Mouse (Mus musculus): ENCODE results near the gene Eya4.

Eya4 gene

DNA sequence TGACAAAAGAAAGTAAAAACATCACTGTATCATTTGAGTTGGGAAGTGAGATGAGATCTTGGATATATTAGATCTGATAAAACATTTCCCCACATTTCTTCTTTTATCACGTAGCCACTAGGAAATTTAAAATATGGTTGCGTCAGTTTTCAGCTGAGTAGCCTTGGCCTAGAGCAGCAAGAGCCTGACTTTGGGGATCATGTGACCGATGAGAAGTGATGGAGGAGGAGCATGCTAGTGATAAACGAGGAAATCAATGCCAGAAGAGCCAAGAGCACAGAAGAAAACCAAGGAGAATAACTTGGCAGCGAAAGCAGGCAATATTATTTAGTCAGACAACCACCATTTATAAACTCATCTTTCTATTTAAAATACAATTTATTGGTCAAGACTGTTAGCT lies 119.7 kb downstream of the Eya4 start:
- DNase-seq (ENCODE audit: inconsistent ontology term) = no peak

DNA sequence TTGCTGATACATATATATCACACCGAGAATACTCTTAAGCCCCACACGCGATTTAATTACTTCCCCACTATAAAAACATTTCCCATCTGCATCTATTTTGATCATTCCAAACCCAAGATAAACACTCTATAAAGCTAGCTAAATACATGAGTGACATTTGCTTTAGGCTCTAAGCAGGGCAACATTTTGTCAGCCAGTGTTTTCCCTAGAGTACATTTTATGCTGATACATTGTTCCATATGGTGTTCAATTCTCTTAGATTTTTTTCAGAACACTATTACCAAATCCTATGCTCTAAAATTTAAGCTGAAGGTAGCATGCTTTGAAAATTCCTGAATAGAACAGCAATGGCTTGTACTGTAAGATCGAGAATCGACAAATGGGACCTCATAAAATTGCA lies 127.2 kb downstream of the Eya4 start:
- no peak for DNase-seq (ENCODE audit: inconsistent ontology term)

DNA sequence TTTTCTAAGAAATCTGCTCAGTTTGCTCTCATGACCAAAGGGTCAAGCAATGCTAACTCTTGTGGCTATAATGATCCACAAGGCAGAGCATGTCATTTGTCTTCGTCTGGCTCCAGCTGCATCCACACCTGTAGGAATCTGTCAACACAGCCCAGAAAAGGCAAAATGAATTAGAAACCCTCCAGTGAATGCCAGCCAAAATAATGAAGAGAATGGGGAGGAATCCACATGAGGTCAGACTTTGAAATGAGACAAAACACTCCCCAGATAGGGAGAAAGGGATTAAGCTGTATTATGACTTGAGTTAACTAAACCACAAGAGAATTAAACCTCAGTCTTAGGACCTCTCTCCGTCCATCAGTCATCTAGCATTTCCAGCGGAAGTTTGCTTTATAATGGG lies 130.2 kb downstream of the Eya4 start:
- no peak for DNase-seq (ENCODE audit: inconsistent ontology term)

DNA sequence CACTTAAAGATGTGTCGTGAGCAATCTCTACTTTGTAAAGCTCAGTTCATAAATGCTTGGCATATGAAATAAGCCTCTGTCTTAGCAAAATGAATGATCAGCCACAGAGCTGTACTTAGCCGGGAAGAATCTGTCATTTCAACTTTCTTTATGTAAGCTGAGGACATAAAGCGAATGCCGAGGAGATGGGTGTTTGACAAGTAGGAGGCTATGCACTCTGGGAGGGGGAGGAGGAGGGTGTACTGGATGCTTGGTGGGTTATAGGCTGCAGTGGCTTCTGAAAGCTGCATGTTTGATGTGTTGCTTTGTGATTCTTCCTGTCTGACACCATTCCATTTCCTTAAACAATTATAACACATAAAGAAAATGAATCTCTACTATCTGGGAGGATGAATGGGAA lies 133.8 kb downstream of the Eya4 start:
- no peak for DNase-seq (ENCODE audit: inconsistent ontology term)

DNA sequence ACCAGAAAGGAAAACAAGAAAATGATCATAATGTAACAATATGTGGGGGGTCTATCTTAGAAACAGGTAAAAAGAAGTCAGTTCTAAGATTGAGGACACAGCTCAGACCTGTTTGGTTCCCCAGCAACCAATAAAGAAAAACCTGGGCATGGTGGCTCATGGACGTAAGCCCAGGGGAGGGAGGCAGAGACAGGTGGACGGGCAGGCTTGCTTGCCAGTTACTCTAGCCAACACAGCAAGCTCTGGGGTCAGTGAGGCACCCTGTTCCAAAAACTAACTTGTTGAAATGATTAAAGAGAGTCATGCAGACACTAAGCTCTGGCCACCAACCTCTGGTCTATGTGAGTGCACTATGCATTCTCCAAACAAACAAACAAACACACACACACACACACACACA lies 139.2 kb downstream of the Eya4 start:
- no peak for DNase-seq (ENCODE audit: inconsistent ontology term)

DNA sequence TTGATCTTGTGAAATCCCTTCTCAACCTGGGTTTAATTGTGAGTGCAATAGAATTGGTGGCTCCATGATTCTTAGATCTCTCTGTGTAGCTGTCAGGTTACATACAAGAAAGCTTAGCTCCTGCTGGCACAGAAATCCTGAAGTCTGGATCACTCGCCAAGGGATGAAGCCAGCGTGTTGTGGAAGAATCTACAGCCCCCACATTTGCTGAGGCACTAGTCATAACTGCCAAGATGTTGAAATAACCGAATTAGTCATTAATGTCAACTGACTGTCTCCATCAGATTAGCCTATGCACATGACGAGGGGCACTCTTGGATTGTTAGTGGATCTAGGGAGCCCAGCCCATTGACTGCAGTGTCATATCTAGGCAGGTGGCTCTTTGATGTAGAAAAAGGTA lies 146.7 kb downstream of the Eya4 start:
- DNase-seq (ENCODE audit: inconsistent ontology term) = peak; percentile 80

DNA sequence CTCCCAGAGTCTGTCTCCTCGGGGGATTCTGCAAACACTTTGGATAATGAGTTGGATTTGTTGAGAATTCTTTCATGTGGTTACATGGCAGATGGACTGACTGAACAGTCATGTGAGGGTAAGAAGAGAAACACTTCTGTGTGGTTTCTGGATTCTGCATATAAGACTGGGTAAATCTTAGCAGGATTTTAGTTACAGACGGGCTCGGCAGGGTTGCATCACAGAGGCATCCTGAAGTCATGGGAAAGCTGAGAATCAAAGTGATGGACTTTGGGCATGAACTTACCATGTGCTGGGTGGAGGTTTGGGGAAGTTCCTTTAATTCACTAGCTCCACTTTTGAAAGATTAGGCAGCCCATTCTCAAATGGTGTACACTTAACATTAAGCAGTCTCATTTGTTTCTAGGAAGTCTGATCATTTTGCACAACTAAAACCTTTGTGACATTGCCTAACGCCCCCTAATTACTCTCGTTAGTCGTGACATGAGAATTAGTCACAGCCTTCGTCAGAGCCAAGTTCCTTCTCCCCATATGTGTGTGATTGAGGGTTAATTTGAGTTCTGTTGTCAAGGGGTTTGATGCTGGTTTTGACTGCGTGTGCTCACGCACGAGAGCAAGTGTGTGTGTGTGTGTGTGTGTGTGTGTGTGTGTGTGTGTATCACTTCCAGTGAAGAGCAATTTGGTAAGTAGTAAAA lies 147.3 kb downstream of the Eya4 start:
- peak; percentile 78 for DNase-seq (ENCODE audit: inconsistent ontology term)

DNA sequence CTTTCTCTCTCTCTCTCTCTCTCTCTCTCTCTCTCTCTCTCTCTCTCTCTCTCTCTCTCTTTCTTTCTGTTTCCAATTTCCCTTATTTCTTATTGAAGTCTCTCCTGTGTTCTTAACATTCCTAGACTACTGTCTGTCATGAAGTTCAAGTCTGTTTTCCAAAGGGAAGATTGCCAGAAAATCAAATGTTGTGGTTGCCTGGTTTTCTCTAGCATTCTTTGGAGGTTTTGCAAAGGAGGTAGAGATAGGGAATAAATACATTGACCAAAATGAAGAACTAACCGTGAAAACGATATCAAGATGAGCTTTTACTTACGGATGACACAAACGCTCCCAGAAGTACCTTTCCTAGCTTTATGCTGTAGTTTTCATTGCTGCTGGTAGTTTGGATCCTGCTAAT lies 148.0 kb downstream of the Eya4 start:
- DNase-seq (ENCODE audit: inconsistent ontology term) = peak; percentile 62

DNA sequence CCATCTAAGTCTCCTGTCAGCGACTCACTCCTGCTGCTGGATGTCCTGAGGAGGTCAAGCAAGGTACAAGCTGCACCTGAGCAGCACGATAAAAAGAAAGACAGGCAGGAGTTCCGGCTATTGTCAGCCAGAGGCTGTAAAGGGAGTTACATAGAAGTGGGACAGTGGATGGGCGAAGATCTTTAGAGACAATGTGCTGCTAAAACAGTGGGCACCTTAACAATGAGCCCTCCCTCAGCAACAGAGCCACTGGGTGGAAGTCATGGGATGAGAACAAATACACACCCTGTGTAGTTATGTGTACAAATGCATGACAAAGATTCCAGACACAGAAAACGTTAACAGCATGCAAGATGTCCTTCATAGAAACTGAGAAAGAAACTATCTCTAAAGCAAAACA lies 152.3 kb downstream of the Eya4 start:
- DNase-seq (ENCODE audit: inconsistent ontology term) = no peak

DNA sequence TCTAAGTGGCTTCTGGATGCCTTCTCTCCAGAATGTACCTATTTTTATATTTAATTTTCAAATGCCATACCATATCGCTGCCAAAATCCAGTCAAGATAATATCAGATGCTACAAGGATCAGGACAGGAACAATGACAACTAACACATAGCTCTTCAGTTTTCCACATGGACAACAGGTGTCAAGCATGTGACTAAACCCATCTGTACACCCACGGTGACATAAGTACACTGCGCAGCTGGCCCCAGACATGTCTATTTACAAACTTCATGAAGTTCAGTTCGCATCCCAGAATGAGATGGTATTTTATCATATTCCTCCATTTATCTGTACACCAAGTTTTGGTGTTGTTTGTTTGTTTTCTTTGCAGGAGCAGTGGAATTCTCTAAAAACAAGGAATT lies 154.2 kb downstream of the Eya4 start:
- no peak for DNase-seq (ENCODE audit: inconsistent ontology term)

DNA sequence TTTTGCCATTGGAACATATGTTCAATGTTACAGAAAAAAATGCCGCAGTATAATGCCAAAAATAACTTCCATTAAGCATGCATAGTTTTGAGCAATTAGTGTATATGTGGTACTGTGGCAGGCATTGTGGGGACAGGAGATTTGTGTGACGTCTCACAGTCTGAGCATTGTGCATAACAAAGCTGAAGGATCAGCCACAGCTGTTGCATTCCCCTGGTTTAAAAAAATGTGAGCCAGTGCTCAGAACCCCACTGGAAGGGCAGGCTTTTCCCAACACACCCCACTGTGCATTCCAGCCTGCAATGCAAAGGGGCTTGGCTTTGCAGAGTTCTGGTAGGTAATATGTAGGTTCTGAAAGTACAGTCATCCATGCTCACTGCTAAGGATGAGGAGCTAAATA lies 155.2 kb downstream of the Eya4 start:
- peak; percentile 23 for DNase-seq (ENCODE audit: inconsistent ontology term)

DNA sequence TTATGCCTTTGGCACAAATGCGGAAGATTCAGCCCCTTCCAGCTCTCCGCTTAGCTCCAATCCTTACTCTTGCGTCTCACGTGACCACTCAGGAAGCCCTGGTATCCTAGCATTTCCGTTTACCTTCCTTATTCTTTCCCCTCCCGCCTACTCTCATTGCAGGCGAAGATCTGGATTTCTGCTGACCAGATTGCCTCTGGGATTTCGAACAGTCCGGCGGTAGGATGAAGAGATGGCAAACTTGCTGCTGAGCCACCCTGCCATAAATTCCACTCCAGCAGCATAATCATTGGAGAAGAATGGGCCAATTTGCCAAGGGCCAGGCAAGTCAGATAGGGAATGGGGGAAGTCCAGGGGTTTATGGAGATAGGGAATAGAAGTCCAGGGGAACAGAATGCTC lies 160.8 kb downstream of the Eya4 start:
- DNase-seq (ENCODE audit: inconsistent ontology term) = no peak

DNA sequence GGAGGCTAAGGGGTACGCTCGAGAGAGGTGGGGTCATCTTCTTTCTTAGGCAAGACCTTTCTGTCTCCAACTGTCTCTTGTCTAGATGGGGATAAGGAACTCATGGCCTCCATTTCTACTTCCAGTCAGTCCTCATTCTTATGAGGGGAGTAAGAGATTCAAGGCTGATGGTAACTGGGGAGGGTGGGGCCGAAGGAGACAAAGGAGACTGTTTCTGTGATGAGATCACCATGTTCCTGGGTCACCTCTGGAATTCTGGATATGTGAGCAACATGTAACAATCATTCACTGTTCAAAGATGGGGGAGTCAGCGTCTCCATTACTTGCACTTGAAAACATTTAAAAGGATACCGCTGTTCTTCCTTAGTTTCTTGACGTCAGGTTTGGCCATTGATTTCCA lies 165.2 kb downstream of the Eya4 start:
- DNase-seq (ENCODE audit: inconsistent ontology term) = peak; percentile 89

DNA sequence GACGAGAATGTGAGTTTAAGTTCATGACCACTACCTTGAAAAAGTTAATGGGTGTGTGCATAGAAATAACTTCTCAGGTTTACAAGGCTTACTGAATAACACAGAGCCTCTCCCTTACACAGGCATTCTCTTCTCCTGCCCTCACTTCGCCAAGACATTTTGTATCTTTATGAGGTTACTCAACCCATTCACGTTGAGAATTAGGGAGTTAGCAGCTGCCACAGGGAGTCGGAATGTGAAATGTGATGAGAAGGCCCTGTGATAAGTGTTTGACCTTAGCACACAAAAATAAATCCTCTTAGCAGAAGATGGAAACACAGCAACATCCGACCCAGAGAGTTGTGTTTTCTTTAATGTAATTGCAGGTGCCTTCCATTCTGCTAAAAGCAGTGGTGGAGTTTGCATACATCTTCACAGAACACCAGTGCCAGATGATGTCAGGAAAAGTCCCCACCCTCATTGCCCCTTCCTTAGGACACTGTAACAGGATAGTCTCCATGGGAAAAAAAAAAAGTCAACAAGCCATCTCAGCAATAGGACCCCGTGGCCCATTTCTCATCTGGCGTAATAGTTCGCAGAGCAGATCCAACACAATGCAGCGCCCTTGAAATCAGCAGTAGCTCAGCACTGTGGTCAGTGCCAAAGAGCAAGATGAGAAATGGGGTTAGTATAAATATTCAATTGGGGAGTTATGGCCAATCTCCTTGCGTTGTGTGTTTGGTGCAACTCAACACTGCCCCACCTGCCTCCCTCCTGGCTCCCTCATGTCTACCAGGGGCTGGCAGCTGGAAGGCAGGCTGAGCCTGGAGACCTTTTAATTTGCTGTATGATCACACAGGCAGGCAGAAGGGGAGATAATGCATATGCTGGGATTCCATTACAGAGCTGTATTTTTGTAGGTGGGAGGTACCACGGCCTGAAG lies 168.8 kb downstream of the Eya4 start:
- no peak for DNase-seq (ENCODE audit: inconsistent ontology term)

DNA sequence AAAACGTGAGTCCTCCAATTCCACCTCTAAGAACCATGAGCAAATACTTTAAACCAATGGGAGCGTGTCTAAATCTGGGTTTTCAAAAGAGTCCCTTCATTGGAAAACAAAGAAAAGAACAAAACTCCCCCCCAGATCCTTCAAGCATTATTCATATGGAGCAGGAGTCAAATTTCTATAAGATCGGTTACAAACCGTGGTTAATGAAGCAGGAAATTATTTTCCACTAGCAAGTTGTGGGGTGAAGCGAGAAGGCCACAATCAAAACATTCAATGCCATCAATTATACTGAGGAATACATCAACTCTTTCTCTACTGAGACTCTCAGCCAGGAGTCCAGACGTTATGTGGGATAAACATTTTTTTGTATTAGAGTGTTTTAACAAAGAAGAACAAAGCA lies 171.3 kb downstream of the Eya4 start:
- peak; percentile 82 for DNase-seq (ENCODE audit: inconsistent ontology term)

DNA sequence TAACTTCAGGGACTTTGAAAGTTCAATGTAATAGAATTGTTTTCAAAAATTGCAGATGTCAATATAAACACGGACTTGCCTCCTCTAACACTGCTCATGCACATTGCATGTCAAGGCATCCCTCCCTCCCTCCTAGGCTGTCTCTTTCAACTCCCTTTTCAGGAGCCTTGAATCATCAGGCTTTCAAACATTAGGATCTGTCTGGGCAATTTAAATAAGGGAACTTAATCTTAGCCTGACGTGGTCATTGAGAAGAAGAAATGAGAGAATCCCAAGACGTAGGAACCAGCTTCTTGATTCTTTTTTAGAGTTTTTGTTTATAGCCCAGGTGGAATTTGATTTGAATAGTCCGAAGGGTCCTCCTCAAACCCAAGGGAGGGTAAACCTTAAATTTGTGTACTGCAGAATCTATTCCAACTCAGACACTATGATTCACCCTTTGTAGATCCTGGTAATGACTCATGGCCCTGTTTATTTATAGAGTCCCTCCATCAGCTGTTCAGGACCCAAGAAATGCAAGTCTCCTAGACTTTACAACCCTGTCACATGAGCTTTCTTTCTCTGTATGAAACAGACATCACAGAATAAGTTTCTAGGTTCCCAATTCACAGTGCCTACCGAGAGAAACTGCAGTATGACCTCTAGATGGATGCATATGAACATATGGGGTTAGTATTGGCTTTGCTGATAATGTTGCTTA lies 173.1 kb downstream of the Eya4 start:
- peak; percentile 47 for DNase-seq (ENCODE audit: inconsistent ontology term)

DNA sequence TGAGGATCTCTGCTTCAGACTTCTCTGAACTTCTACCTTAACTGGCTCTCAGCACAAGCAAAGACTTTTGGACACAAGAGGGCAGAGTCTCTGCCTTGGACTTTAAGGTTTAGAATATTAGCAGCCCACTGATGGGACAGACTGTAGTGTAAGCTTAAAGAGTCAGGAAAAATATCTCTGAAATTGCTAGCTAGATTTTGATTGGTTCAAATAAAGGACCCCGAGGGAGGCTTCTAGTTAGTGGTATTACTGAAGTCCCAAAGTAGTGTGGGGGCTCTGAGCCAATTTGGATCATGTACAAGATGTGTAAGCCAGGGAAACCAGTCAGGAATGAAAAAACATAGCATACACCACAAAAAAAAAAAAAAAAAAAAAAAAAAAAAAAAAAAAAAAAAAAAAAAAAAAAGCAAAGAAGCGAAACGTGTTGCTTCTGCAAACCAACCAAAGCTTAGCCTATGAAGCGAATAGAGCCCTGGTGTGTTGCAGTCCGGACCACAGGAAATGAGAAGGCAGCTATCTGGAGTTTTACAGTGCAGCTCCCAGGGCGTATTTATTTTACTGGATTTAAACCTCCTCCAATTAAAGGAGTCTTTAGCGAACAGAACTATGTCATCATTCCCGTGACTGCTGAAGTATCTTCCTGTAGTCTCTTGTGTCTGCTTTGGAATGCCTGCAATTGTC lies 173.8 kb downstream of the Eya4 start:
- peak; percentile 31 for DNase-seq (ENCODE audit: inconsistent ontology term)

DNA sequence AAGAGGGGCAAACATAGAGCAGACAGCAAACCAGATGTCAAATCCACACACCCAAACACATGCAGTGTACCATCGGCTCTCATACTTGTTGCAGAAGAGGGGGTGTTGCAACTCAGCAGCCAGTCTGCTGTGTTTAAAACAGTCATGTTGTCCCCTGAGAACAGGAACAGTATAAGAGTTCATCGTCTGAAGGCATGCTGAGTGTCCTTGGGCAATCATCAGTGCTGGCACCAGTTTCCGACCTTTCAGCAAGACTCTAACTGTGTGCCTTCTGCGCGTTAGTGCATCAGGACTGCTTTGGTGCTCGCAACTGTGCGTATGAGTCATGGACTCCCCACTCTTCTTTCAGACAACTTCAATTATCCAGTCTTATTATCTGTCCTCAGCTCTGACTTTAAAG lies 179.0 kb downstream of the Eya4 start:
- no peak for DNase-seq (ENCODE audit: inconsistent ontology term)

DNA sequence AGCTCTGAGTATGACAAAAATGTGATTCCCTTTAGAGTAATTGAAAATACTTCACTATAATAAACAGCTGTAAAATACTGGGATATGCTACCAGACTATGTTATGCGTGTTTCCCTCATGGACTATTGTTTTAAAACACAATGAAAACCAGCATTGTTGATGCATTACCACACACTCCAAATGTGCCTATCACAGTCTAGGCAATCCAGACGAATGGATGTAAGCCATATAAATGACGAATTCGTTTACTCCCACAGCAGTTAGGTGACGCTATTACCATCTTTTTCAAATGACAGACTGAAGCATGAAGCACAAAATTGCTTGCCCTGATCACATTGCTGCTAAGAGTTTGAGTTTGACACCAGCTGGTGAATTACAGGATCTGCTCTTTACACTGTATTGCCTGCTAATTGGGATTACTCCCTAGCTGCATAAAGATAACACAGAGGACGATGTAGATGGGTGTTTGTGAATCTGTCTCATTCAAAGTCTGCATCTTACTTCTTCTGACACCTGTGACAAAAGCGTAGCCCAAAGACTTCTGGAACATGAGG lies 185.4 kb downstream of the Eya4 start:
- no peak for DNase-seq (ENCODE audit: inconsistent ontology term)

DNA sequence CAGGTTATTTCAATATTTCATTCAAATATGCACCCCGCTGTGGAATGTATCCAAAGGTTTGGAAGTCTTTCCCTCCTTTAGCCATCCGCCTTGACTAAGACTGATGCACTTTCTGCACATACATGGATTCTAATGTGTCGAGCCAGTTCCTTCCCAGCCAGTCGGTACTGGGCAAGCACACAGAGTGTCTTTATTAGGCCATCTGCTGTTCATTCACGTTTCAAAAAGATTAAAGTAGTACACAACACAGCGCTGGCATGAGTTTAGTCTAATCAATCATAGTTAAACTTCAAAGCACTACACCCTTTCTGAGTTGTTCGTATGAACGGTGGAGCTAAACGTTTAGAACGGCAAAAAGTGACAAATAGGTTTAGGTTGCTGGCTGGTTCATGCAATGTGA lies 190.7 kb downstream of the Eya4 start:
- no peak for DNase-seq (ENCODE audit: inconsistent ontology term)

DNA sequence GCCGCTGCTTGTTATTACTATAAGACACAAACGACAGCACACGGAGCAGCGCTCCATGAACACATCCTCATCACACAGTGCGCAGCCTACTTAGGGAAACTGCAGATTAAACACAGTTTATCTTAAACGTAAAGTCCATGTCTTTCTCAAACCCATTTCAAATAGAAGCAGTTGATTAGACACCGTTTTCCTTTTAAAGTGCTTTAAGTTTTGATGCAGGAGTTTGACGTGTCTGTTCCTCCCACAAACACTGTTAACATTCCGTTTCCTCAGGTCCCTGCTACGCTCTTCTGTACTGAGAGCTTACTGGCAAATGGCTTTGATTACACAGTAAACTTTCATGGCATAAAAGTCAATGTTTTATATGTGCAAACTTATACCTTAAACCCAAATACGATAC lies 191.4 kb downstream of the Eya4 start:
- no peak for DNase-seq (ENCODE audit: inconsistent ontology term)
